Mouse (Mus musculus): ENCODE measurements around the gene Hoxa6.

GRCm38 (mm10) chr6:52241001-52241621 is 32.6 kb upstream of the Hoxa6 start:
- TF ChIP-seq FOSL1 (IDR thresholded peaks at IDR 0.05; ENCODE audit: insufficient read depth, low read length, poor library complexity, severe bottlenecking) (no peak), USF1 (IDR thresholded peaks at IDR 0.05; ENCODE audit: low read depth) (no peak), CTCF (IDR thresholded peaks at IDR 0.05; ENCODE audit: control insufficient read depth, insufficient read depth, insufficient read length) (no peak), MYOD1 (IDR thresholded peaks at IDR 0.05; ENCODE audit: control insufficient read depth, insufficient read length, low read depth) (no peak), MAX (IDR thresholded peaks at IDR 0.05) (no peak), MYOG (IDR thresholded peaks at IDR 0.05; ENCODE audit: control insufficient read depth, extremely low read depth, insufficient read length) (no peak)
